Mouse (Mus musculus) frontal cortex, adult (tissue): ENCODE results near the gene H2al1b.

Experiments
- ATAC-seq: cut with Nextera tagmentation; 2 replicates; pipeline ENCODE4 v1.9.2; 2017; ENCODE audit warnings: mild to moderate bottlenecking, moderate library complexity, mixed read lengths; ENCODE audit not compliant: low TSS enrichment

H2al1b gene

GRCm38 (mm10) chrX:11346756-11347155 lies 44.5 kb downstream of the H2al1b start:
- no peak for ATAC-seq
